Mouse (Mus musculus) liver, embryonic 14.5 days (tissue): ENCODE measurements around the gene Aldh1a3. TPM values are rescaled to one million over a fixed set of nuclear protein-coding genes. Genes with fewer than 3 reads are reported as not detected.

Source experiments
- ATAC-seq: fragments of 200-750 bp; cut with Nextera tagmentation; 2 replicates; pipeline ENCODE4 v1.8.0; 2017; ENCODE audit warnings: moderate number of reproducible peaks, mild to moderate bottlenecking, moderate library complexity; ENCODE audit not compliant: insufficient read depth
- DNase-seq, 3 experiments: peaks; one replicate each; pipeline ENCODE4 v3.0.0-alpha.2; 2012 to 2013; ENCODE audit warnings: low read depth in 3 of 3, low spot score in 3 of 3
- H3K27ac ChIP-seq: fragments of 300-500 bp; sonication (generic); 2 replicates; pipeline ENCODE4 v1.5.1; 2014; ENCODE audit warnings: moderate library complexity, mild to moderate bottlenecking, control low read depth, inconsistent platforms
- H3K27me3 ChIP-seq: fragments of 300-500 bp; sonication (generic); 2 replicates; pipeline ENCODE4 v1.6.1; 2014; ENCODE audit warnings: mild to moderate bottlenecking, low read length, moderate library complexity; ENCODE audit not compliant: control insufficient read depth, insufficient read depth
- H3K36me3 ChIP-seq: fragments of 300-500 bp; sonication (generic); replicated peaks from 2 replicates; pipeline ENCODE4 v1.6.1; 2014; ENCODE audit warnings: low read depth; ENCODE audit not compliant: control insufficient read depth, insufficient read depth
- H3K4me1 ChIP-seq, 2 experiments: fragments of 200-500 bp in 1 of 2; fragments of 300-500 bp in 1 of 2; sonication (generic) in 1 of 2; replicated peaks; 2 replicates each; pipeline ENCODE4 v1.6.1; 2012 to 2014; ENCODE audit warnings: antibody characterized with exemption in 1 of 2, inconsistent platforms in 1 of 2, low read length in 1 of 2; ENCODE audit not compliant: control insufficient read depth in 2 of 2, insufficient read depth in 2 of 2
- H3K4me2 ChIP-seq: fragments of 300-500 bp; sonication (generic); 2 replicates; pipeline ENCODE4 v1.6.1; 2014; ENCODE audit warnings: low read depth, mild to moderate bottlenecking, control low read depth, moderate library complexity
- H3K4me3 ChIP-seq, 2 experiments: fragments of 200-500 bp in 1 of 2; fragments of 300-500 bp in 1 of 2; sonication (generic) in 1 of 2; 2 replicates each; pipeline ENCODE4 v1.5.1; 2012 to 2014; ENCODE audit warnings: low read depth in 2 of 2, low read length in 2 of 2, mild to moderate bottlenecking in 2 of 2, control low read depth in 1 of 2, inconsistent platforms in 1 of 2, moderate library complexity in 1 of 2; ENCODE audit not compliant: insufficient read depth in 1 of 2
- H3K9ac ChIP-seq: fragments of 300-500 bp; sonication (generic); replicated peaks from 2 replicates; pipeline ENCODE4 v1.6.1; 2014; ENCODE audit warnings: mild to moderate bottlenecking, control low read depth, moderate library complexity
- H3K9me3 ChIP-seq: fragments of 300-500 bp; sonication (generic); 2 replicates; pipeline ENCODE4 v1.6.1; 2016; ENCODE audit warnings: low read length, mixed read lengths; ENCODE audit not compliant: control insufficient read depth
- CTCF ChIP-seq: IDR thresholded peaks from 2 replicates; pipeline ENCODE4 v1.5.1; 2016; ENCODE audit warnings: antibody characterized with exemption, low read depth, control low read depth
- EP300 ChIP-seq: IDR thresholded peaks from 2 replicates; pipeline ENCODE4 v1.6.1; 2016; ENCODE audit warnings: antibody characterized with exemption, low read depth
- WGBS: fragments of 180-500 bp; shearing (Covaris S2); extraction: QIAGEN DNeasy Blood & Tissue Kit; methylation state at CpG from one replicate; pipeline ENCODE4 v1.1.7; 2014; ENCODE audit not compliant: insufficient replicate concordance; 5-methylcytosine and 5-hydroxymethylcytosine counted together
- polyA plus RNA-seq, 2 experiments: library from polyadenylated mRNA; depleted of rRNA in 1 of 2; stranded (reverse) in 1 of 2; unstranded in 1 of 2; fragments of >200 nt; fragmentation: Nextera tagmentation in 1 of 2; extraction: Ambion mirVana in 1 of 2; gene quantifications; 2 replicates each; pipeline versions ENCODE4 v1.2.1 to v1.2.3; 2012 to 2014

Gene Aldh1a3
- polyA plus RNA-seq, 2 experiments = 0.25 to 0.88 TPM

DNA sequence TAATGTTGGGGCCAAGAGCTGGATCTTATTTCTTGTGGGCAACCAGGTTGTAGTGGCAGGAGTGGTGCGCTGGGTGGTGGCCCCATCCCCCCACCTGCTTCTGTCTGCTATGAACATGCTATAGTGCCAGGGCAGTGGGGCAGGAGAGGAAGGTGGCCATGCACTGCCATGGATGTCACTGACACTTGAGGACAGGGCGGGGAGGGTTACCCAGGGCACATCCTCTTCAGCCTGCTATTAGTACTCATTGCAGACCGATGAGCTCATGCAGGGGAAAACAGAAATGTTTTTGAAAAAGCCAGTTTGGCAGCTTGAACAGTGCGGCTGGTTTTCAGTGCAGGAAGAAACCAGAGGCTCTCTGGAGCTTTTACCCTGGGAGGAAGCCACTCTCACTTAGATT lies 10.5 kb downstream of the Aldh1a3 start:
- 58% methylated on average over 4 of the region's 4 CpGs for WGBS

DNA sequence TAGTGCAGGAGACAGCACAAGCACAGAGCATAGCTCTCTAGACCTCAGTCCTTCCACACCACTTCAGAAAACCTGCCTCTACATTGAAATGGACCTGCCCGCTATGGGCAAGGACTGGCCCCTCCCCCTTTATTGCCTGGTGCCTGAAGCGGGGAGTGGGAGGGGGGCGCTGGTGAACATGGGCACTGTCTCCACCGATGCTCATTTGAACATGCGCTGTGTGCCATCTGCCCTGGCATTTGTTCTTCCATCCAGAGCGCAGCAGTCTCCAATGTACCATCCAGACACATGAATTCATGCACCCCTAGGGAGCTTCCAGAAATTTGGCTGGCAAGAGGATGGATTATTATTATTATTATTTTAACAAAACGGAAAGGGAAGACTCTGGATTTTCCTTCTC lies 14.2 kb downstream of the Aldh1a3 start:
- no peaks in the 10 kb centered on the region for H3K4me1 ChIP-seq
- WGBS = 69% methylated on average over 7 of the region's 7 CpGs
- TF ChIP-seq EP300 (no peak), CTCF (no peak)
- no peaks in the 10 kb centered on the region for H3K9me3 ChIP-seq
- no peak overlapping the region for H3K4me2 ChIP-seq
- no peak overlapping the region for H3K9ac ChIP-seq
- H3K27ac ChIP-seq = no peak overlapping the region
- no peaks in the 10 kb centered on the region for H3K27me3 ChIP-seq
- DNase-seq (no peak), ATAC-seq (no peak)
- no peaks in the 10 kb centered on the region for H3K36me3 ChIP-seq
- H3K4me3 ChIP-seq = no peak overlapping the region

More for the DNA sequence above, 10.5 kb downstream of the Aldh1a3 start:
- DNase-seq = no peak
- Histone ChIP-seq H3K36me3 (no peaks in the 10 kb centered on the region), H3K4me2 (no peak overlapping the region), H3K9me3 (no peaks in the 10 kb centered on the region), H3K4me1 (no peaks in the 10 kb centered on the region), H3K27ac (no peak overlapping the region), H3K4me3 (no peak overlapping the region), H3K27me3 (no peaks in the 10 kb centered on the region), H3K9ac (no peak overlapping the region)
- TF ChIP-seq CTCF = no peak
- TF ChIP-seq EP300 = no peak
- no peak for ATAC-seq

DNA sequence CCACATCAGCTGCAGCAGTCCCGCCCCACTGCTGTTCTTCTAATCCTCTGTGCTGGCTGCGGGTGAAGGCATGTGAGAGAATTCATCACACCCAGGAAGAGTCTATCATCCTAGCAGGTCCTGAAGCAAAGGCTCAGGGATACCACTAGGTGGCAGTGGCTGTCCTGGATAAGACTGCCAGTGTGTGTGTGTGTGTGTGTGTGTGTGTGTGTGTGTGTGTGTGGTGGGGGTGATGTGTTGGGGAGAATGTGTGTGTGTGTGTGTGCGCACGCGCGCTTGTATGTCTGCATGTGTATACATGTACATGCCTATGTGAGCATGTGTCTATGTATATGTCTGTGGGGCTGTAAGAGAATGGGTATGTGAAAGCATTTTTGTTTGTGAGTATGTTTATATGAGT lies 17.9 kb downstream of the Aldh1a3 start:
- Histone ChIP-seq H3K4me2 (no peak overlapping the region), H3K9me3 (no peaks in the 10 kb centered on the region), H3K9ac (no peak overlapping the region), H3K4me3 (no peak overlapping the region), H3K27me3 (no peaks in the 10 kb centered on the region), H3K36me3 (no peaks in the 10 kb centered on the region), H3K27ac (no peak overlapping the region), H3K4me1 (peaks cover 0 to 5% of the 10 kb centered on the region in 2 experiments; a peak in 2 of 4 replicates)
- no peak for TF ChIP-seq EP300
- TF ChIP-seq CTCF = peak; percentile 81
- ATAC-seq = no peak
- WGBS = 67% methylated on average over 6 of the region's 6 CpGs
- no peak for DNase-seq

DNA sequence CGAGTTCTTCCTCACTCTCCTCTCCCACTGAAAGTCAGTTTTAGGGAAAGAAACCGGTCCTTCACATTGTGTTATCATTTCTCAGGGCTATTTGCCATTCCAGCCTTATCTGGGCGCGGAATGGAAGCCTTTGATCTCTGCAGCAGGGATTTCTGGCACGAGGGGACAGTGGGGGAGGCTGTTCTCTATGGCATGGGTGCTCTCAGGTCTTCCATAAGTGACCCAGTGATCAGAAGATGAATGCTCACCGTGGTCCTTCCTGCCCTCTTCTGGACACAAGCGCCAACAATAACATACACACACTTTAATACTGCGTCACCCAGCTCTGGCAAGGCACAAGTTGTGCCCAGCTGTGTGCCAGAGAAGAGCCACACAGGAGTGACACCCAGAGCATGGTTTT lies 20.3 kb downstream of the Aldh1a3 start:
- no peaks in the 10 kb centered on the region for H3K27me3 ChIP-seq
- H3K4me1 ChIP-seq = peaks cover 0 to 5% of the 10 kb centered on the region in 2 experiments; a peak in 2 of 4 replicates
- ATAC-seq = no peak
- no peak for DNase-seq
- TF ChIP-seq EP300 (no peak), CTCF (no peak)
- H3K4me3 ChIP-seq = no peak overlapping the region
- no peak overlapping the region for H3K27ac ChIP-seq
- no peaks in the 10 kb centered on the region for H3K36me3 ChIP-seq
- no peaks in the 10 kb centered on the region for H3K9me3 ChIP-seq
- WGBS = 56% methylated on average over 8 of the region's 8 CpGs
- no peak overlapping the region for H3K4me2 ChIP-seq
- no peak overlapping the region for H3K9ac ChIP-seq

DNA sequence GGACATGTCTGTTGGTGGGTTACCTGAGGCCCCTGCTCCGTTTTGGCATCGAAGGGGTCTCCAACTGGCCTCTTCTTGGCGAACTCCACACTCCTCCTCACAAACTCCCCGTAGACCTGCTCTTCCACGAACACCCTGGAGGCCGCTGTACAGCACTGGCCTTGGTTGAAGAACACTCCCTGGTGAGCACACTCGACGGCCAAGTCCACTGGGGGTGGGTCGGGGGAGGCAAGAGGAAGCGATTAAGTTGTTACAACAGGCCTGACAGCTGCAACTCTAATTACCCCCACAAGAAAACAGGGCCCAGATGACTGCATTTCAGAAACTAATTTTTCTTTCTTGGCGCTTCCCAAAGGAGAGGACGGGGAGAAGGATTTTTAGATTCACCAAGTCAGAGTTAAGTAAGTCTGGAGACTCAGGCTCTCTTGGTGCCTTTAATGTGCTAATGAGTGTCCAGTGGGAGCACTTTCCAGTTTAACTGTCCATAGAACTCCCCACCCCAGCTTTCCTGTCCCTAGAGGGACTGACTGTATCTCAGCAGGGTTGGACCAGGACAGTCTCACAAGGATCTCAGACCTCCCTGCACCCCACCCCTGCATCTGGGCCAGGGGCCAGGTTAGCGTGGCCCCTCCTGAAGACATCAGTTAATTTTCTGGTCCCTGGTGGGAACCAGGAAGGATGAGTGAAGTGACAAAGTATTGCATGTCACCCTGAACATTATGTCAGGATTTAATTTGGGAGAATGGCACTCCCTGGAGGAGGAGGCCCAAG lies 21.2 kb downstream of the Aldh1a3 start:
- no peak overlapping the region for H3K4me3 ChIP-seq
- ATAC-seq (no peak), DNase-seq (no peak)
- no peaks in the 10 kb centered on the region for H3K27me3 ChIP-seq
- TF ChIP-seq EP300 (no peak), CTCF (no peak)
- H3K36me3 ChIP-seq = no peaks in the 10 kb centered on the region
- H3K9me3 ChIP-seq = no peaks in the 10 kb centered on the region
- H3K4me1 ChIP-seq = peaks cover 0 to 5% of the 10 kb centered on the region in 2 experiments; a peak in 2 of 4 replicates
- WGBS = 48% methylated on average over 13 of the region's 13 CpGs
- no peak overlapping the region for H3K9ac ChIP-seq
- H3K4me2 ChIP-seq = no peak overlapping the region
- no peak overlapping the region for H3K27ac ChIP-seq
